Mouse (Mus musculus) gastrocnemius, adult 8-10 months (tissue): ENCODE measurements around the gene Fem1a. TPM values are rescaled to one million over a fixed set of nuclear protein-coding genes. Genes with fewer than 3 reads are reported as not detected.

Experiments used
- DNase-seq, 2 experiments: peaks; one replicate each; pipeline ENCODE4 v3.0.0; 2022; ENCODE audit warnings: low spot score in 2 of 2
- microRNA-seq: library from miRNA; unstranded; fragments of <30 nt; microRNA quantifications from one replicate; pipeline ENCODE4 v1.2.0, GENCODE M21; 2022
- total RNA-seq, 4 experiments: library from RNA; stranded (reverse); gene quantifications; 2 replicates each; pipeline ENCODE4 v1.2.4; 2022

Fem1a gene
- total RNA-seq, 4 experiments from 2014 or later = 180 to 201 (median 196) TPM

- DNase-seq = peak in 1 of 2 experiments; percentile 20
Measured at GRCm38 (mm10) chr17:56303160-56303846, 46.7 kb downstream of the Fem1a start, which contains the start of gene Uhrf1. Uhrf1 (plus strand) TSS chr17:56303321.

- peak; percentile 88 to 89 for DNase-seq
Measured at GRCm38 (mm10) chr17:56303847-56304586, 47.4 kb downstream of the Fem1a start.

GRCm38 (mm10) chr17:56304718-56305117, 48.1 kb downstream of the Fem1a start:
- DNase-seq = no peak

GRCm38 (mm10) chr17:56305156-56305555, 48.5 kb downstream of the Fem1a start:
- DNase-seq = no peak

- DNase-seq = no peak
Measured at GRCm38 (mm10) chr17:56305826-56306225, 49.2 kb downstream of the Fem1a start.

GRCm38 (mm10) chr17:56308088-56308487, 51.5 kb downstream of the Fem1a start:
- DNase-seq = no peak

- DNase-seq = no peak
Measured at GRCm38 (mm10) chr17:56309191-56309945, 52.8 kb downstream of the Fem1a start.

Small RNAs within 50 kb of the gene (microRNA-seq; reads per million reads assigned to microRNA genes)
- gene Mir7b = 21.6 reads per million, percentile 21 among the genes with 10 or more reads in this experiment

Other genes starting within 250 kb of the Fem1a start
- gene Sh3gl1, start 220.2 kb upstream of the Fem1a start, total RNA-seq = 1 to 10 TPM; 5.5 to 8.9 (median 7.6) TPM
- gene Chaf1a, start 216.4 kb upstream of the Fem1a start, total RNA-seq = 1 to 10 TPM in 1 of 4 experiments, under 1 TPM in 3; 0.47 to 1.6 (median 0.75) TPM
- gene Ubxn6, start 181.8 kb upstream of the Fem1a start, total RNA-seq = 10 to 100 TPM; 66.1 to 85.8 (median 74.4) TPM
- gene Hdgfl2, start 177.2 kb upstream of the Fem1a start, total RNA-seq = 10 to 100 TPM; 23.6 to 26.7 (median 26.0) TPM
- 100 to 1,000 TPM; 133 to 313 (median 179) TPM for gene Plin4, start 147.0 kb upstream of the Fem1a start, total RNA-seq
- gene Plin5, start 139.2 kb upstream of the Fem1a start, total RNA-seq = 10 to 100 TPM; 16.5 to 31.3 (median 22.8) TPM
- gene Lrg1, start 134.8 kb upstream of the Fem1a start, total RNA-seq = 10 to 100 TPM; 10.7 to 24.5 (median 13.9) TPM
- 1 to 10 TPM; 1.4 to 2.7 (median 1.9) TPM for gene Sema6b, start 116.5 kb upstream of the Fem1a start, total RNA-seq
- gene Tnfaip8l1, start 94.3 kb upstream of the Fem1a start, total RNA-seq = under 1 TPM; 0.12 to 0.54 (median 0.25) TPM
- gene Mydgf, start 72.9 kb upstream of the Fem1a start, total RNA-seq = 10 to 100 TPM; 14.9 to 16.8 (median 15.3) TPM
- gene Dpp9, start 37.9 kb upstream of the Fem1a start, total RNA-seq = 10 to 100 TPM; 37.9 to 45.7 (median 43.0) TPM
- 1 to 10 TPM; 1.7 to 2.2 (median 2.0) TPM for gene Ticam1, start 20.0 kb downstream of the Fem1a start, total RNA-seq
- 10 to 100 TPM; 22.9 to 44.8 (median 28.7) TPM for gene Plin3, start 36.1 kb downstream of the Fem1a start, total RNA-seq
- gene Arrdc5, start 43.5 kb downstream of the Fem1a start, total RNA-seq = not detected
- gene Uhrf1, start 46.5 kb downstream of the Fem1a start, total RNA-seq = under 1 TPM; 0.18 to 0.67 (median 0.44) TPM
- 10 to 100 TPM; 22.2 to 26.4 (median 22.8) TPM for gene Kdm4b, start 69.3 kb downstream of the Fem1a start, total RNA-seq
- 10 to 100 TPM; 25.5 to 38.3 (median 30.6) TPM for gene Ptprs, start 219.7 kb downstream of the Fem1a start, total RNA-seq